Mouse (Mus musculus) frontal cortex, postnatal 14 days (tissue): ENCODE measurements at regions not wholly inside any gene's neighbourhood (a gene's known extent, or its start where the extent isn't known, plus 50 kb on each side); places are given as distances from the start of the nearest gene placed in this dataset.

Experiments
- DNase-seq, 2 experiments: peaks; one replicate each; pipeline ENCODE4 v3.0.0; 2022; ENCODE audit warnings: low spot score in 2 of 2

DNA sequence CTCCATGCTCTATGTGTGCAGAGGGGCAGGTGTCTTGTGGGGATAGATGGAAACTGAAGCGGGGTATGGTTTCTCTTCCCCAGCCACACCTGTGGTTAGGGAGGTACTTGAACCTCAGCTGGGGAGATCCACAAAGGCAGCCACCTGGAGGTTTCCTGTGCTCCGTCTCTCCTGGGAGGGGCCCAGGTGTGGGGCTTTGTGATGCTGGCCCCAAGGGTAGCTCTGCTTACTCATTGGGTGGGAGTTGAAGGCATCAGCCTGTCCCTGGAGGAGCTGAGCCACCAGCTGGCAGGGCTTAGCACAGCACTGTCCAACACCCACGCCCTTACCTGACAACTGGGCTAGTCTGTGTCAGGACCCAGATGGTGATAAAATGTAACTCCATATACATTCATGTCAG lies 81.4 kb downstream of the Lhx2 start:
- DNase-seq = no peak

DNA sequence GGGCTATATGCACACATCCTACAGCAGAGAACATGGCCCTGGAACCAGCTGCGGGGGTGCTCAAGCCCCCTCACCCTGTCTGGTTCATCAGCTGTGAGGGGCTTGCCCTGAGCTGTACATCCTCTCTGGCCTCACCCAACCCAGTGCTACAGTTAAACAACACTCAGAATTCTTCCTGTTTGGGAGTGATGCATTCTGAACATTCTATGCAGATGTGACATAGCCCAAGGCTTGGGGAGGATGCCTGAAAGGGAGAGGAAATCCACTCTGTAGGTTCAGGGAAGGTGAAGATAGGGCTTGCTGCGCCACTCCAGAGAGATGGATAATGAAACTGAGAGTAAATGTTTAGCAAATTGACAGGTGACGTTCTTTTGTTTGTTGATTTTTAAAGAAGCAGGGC lies 83.3 kb downstream of the Lhx2 start:
- no peak for DNase-seq

DNA sequence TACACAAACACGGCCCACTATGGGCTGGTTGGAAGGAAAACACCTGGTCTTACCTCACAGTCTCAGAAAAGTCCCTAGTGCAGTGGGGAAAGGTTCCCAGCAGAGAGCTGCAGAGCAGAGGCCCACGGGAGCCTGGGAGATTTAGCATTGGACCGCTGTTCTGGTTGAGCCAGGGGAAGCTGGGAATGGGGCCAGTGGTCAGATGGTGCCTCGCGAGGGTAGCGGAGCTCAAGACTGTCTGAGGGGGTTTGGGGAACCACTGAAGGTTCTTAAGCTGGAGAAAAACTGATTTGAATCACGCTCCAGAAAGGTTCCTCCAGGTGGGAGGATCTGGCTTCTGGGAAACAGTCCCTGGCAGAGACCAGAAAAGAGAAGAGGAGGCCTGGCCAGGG lies 84.8 kb downstream of the Lhx2 start:
- no peak for DNase-seq

DNA sequence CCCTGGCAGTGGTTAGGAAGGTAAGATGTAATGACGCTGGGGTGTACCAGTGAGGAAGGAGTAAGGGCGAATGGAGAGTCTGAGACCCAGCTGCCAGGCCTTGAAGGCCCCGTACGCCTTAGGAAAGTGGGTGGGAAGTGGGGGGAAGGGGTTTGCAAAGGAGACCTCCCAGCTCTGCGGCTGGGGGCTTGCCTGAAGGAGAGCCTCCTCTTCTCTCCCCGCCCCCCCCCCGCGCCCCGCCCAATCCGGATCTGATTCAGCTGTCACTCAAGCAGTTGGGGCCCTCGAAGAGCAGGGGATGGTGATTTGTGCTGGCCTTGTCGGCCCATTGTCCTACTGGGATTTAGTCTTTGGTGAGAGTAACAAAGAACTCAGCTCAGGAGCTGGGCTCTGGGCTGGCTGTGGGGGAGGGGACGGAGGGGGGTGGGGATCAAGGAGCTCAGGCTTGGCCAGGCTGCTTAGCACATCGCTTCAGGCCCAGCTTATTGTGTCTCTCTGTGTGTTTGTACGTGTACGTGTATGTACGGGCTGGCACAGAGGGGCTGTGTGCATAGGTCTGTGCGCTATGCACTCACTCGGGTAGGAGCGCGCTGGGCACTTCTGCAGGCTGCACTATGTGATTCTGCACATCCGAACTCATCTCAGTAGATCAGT lies 85.3 kb downstream of the Lhx2 start:
- DNase-seq = no peak

DNA sequence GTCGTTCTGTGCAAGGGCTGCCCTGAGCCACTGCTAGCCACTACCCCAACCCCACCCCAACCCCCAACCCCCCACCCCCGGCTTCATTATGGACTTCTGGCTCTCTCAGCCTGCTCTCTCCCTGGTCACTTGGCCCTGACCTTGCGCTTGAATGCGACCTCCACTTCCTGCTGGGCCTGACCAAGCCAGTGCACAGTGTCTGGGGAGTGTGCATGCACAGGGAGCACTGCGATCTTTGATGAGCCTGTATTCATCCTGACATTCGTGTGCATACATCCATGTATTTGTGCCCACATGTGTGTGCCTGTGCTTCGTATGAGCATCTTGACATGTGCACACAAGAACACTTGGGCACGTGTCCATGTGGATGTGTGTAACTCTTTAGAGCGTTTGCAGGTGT lies 85.9 kb downstream of the Lhx2 start:
- DNase-seq = no peak

DNA sequence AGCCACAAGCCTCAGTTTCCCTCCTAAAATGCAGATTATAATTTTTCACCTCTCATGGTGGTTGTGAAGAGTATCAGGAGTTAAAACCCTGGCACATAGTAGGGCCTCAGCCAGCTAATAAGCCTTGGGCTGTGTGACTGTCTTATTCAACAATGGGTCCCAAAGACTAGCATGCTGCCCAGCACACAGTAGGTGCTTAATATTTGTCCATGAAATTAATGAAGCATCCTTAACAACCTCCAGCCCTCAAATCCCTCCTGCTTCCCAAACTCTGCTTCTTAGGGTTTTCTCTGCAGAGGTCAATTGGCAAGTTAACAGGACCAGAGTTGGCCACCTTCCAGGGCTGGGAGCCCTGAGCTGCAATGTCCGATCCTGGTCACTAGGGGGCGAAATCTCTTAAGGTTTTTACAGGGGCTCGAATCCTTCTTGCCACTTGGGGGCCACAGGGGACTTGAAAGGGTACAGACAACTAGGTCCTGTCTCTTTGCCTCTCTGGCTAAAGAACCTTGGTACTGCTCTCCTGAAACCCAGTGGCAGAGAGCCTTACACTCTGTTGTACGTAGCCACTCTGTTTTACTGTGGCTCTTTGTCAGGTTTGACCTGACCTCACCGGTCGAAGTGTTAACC lies 81.6 kb upstream of the Nek6 start:
- peak; percentile 58 to 68 for DNase-seq

DNA sequence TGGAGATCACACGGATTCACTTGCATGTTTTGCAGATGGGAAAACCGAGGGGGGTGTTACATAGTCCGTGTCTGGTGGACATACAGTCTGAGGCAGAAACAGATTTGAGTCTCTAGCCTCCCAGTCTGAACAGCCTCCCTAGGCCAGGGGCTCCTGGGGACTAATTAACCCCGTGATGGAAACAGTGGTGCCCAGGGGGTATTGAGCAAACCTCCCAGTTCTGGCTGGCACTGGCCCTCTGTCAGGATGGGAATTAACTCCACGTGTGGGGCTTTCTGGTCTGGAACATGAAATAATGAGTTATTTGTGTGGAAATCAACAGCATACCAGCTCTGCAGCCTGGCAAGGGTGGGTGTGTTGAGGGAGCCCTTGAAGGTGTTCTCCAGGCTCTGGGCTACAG lies 79.9 kb upstream of the Nek6 start:
- DNase-seq = no peak

DNA sequence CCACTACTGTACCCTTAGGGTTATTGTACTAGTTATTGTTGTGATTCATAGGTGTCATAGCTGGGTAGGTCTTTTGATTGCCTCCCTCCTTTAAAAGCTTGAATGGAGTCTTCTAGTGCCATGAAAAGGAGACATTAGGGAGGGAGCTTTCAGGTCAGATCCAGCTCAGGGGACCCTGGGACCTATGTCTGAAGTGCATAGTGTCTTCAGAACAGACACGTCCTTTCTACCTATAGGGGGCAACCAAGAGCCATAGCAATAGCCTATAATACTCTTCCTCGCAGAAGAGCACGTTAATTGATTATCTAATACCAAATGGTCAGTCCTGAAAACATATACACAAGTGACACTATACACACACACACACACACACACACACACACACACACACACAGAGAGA lies 77.7 kb upstream of the Nek6 start:
- DNase-seq = no peak

DNA sequence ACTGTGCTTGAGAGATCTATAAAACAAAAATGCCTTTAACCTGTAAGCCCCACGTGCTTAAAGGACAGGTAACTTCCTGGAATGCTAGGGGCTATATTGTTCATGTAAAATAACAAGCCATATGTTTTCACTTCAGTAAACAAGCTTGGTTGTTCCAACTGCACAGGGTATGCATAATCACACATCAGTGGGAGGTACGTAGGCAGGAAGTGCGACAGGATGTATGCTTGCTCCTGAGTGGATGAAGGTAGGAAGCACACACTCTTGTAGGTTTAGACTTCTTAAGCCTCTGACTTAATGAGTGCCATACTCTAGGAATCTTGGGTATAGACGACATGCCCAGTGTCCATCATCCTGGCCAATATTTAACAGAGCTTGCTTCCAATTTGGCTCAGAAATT lies 74.7 kb upstream of the Nek6 start:
- DNase-seq = no peak

DNA sequence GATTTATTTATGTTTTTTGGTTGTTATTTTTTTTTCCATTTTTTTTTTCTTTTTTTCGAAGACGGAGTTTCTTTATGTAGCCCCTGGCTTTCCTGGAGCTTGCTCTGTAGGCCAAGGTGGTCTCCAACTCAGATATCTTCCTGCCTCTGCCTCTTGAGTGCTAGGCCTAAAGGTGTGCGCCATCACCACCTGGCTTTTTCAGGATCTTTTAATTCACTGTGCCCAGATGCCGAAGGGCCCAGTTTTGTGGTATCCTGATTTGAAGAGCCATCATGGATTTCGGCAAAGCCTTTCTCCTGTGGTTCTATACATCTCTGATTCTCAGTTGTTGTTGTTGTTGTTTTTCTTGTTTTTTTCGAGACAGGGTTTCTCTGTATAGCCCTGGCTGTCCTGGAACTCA lies 72.3 kb upstream of the Nek6 start:
- no peak for DNase-seq

DNA sequence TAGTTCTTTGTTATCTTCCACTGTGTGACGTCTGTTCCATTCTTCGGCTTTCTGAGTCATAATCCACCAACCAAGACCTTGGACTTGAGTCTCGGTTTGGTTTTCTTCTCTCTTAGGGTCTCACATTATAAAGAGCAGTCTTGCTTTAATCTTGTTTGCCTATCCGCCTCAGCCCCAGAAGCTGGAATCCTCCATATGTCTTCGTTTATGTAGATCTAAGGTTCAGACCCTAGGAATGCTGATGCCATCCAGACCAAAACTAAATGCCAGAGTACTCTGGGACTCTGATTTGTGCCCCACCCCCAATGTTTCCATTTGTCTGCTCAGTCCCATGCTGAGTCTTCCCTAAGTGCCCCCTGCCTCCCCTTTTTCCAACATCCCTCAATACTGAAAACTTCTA lies 71.5 kb upstream of the Nek6 start:
- no peak for DNase-seq

DNA sequence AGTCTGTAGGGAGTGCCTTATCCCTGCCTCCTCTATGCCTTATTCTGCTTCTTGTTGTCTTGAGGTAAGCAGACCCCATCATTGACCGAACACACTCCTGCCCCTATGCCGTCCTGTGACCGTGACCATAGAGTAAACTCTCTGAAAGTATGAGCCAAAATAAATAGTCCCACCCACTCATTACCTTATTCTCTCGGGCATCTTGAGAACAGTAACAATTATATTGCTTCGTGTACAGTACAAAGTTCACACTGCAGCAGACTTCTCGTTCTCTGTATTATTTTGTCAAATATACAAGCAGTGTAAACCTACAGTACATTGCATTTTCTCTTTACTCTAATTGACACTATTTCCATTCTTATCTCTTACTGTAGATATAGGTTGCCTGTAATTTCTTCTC lies 62.4 kb upstream of the Nek6 start:
- no peak for DNase-seq

DNA sequence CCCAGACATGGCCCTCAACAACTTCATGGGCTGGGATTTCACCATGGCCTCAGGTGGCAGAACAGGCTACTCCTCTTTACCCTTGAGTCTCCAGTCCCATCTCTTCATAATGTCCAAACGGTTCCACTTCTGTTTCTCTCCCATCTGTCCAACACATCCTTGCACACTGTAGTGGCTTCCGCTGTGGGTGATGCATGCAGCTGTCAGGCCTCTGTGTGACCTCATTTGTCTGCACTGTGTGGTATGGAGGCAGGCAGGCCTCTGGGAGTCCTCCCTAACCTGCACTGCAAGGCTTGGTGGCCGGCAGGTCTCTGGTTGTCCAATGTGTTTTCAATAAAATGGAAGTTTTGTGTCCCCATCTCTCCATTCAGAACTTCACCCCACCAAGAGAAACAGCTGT lies 54.9 kb upstream of the Nek6 start:
- no peak for DNase-seq

DNA sequence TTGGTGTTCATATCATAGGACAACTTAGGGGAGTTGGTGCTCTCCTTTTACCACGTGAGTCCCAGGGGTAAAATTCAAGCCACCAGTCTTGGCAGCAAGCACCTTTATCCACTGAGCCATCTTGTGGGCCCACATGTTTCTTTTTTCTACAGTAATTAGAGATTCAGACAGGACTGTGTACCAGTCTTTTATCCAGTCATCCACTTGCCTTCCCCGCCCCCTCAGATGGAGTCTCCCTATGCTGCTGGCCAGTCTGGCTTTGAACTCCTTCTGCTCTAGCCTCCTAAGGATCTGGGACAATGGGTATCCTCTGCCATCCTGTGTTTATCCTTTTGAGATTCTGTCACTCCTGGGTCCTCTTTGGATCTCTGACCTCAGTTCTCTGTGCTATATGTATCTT lies 51.1 kb upstream of the Nek6 start:
- no peak for DNase-seq

DNA sequence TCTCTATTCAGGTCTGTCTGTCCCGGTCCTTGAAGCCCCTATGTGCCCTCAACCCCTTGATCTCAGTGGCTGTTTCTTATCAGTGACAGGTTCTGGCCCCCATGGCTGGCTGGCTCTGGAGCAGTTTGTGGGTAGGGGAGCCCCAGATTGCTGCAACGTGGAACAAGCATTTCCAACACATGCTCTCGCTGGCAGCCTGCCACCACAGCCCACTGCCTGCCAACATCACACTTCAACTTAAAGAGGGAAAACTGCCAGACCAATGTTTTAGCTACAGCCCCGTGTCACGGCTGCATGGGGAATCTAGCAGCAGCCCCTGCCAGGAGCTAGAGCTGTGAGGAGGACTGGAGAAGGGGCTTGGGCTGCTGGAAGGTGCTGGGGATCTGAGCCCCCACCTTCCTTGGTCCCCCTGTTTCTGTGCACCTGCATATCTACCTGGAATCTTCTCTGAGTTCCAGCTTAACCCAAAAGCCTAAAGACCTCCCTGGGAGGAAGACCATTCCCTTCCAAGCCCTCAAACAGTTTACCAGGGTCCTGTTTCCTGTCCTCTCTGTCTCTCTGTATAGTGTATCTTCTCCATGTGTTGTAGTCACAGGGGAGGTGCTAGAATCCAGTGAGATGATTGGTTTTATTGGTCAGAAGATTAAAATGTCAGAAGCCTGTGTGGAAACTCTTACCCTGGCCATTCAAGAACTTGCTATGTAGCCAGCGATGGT lies 50.5 kb upstream of the Nek6 start:
- DNase-seq = peak; percentile 78 to 83
